ENCODE assay signal across 15 mouse cellular contexts in genomic region chr17:47889267-47889666, GRCm38 (mm10). TPM values are rescaled to one million over a fixed set of nuclear protein-coding genes. Genes with fewer than 3 reads are reported as not detected.
DNase-seq lines count a peak whose midpoint lies in the region; ATAC-seq and TF ChIP-seq lines count a peak whose summit lies in the region.
"Had no signal": no experiment of that assay in that cellular context is flagged by ENCODE, and none has a peak within 500 bp of the region (broad histone marks: within the 10 kb centered on the region; RNA-seq: fewer than 3 reads in every experiment).

No protein-coding gene starts in this region.

- H3K4me1 ChIP-seq in liver, embryonic 11.5 days (replicated peaks; ENCODE audit: control insufficient read depth, insufficient read depth, low read length), result peaks cover 44% of the 10 kb centered on the region
- H3K4me1 ChIP-seq in liver, embryonic 12.5 days, result peaks cover 42% of the 10 kb centered on the region
- peaks cover 43% of the 10 kb centered on the region for H3K4me1 ChIP-seq in embryonic facial prominence, embryonic 15.5 days
- peaks cover 11% of the 10 kb centered on the region for H3K4me1 ChIP-seq in midbrain, embryonic 16.5 days (ENCODE audit: control insufficient read depth, insufficient read depth, low read length)

- H3K27ac ChIP-seq in liver, embryonic 11.5 days (ENCODE audit: low read depth, low read length), result peak overlapping the region; percentile 41; the same call in 1 of the 2 replicates
- no peak overlapping the region for H3K27ac ChIP-seq in liver, embryonic 12.5 days
- 0 out of 2 replicates have a peak overlapping the region, but pooled peaks have one; percentile 83 for H3K27ac ChIP-seq in embryonic facial prominence, embryonic 15.5 days (replicated peaks)
- H3K27ac ChIP-seq in midbrain, embryonic 16.5 days (ENCODE audit: low read length), result no peak overlapping the region
- H3K27ac ChIP-seq: kidney, postnatal 0 days; limb, embryonic 13.5 days had no signal

- H3K27me3 ChIP-seq in liver, embryonic 11.5 days (replicated peaks; ENCODE audit: control insufficient read depth, insufficient read depth, low read length), result no peaks in the 10 kb centered on the region
- H3K27me3 ChIP-seq in liver, embryonic 12.5 days (replicated peaks), result no peaks in the 10 kb centered on the region
- no peaks in the 10 kb centered on the region for H3K27me3 ChIP-seq in embryonic facial prominence, embryonic 15.5 days
- no peaks in the 10 kb centered on the region for H3K27me3 ChIP-seq in midbrain, embryonic 16.5 days (ENCODE audit: control insufficient read depth, insufficient read depth, low read depth, low read length)
- H3K27me3 ChIP-seq: CH12.LX; heart, embryonic 12.5 days; limb, embryonic 13.5 days had no signal

- TF ChIP-seq CTCF in brain, embryonic 14.5 days (IDR thresholded peaks at IDR 0.05; ENCODE audit: borderline replicate concordance, extremely low read depth, insufficient read depth, insufficient read length), result no peak

- H3K9ac ChIP-seq in liver, embryonic 11.5 days (ENCODE audit: low read depth, low read length), result no peak overlapping the region
- no peak overlapping the region for H3K9ac ChIP-seq in liver, embryonic 12.5 days
- H3K9ac ChIP-seq in embryonic facial prominence, embryonic 15.5 days, result no peak overlapping the region
- no peak overlapping the region for H3K9ac ChIP-seq in midbrain, embryonic 16.5 days (ENCODE audit: low read depth, low read length)
- H3K9ac ChIP-seq: heart, embryonic 12.5 days; limb, embryonic 13.5 days had no signal

- DNase-seq in liver, embryonic 11.5 days (ENCODE audit: low spot score), result no peak
- peak; percentile 57 for DNase-seq in brain, embryonic 14.5 days (ENCODE audit: low read depth)
- no peak for DNase-seq in gastrocnemius, postnatal 25 days
- DNase-seq in left cerebral cortex, postnatal 10 days (ENCODE audit: extremely low spot score in 1 of 2, low spot score in 2 of 2), result no peak
- DNase-seq: adrenal gland, adult 8-10 months; cerebellum, postnatal 14 days; spleen, adult 18-20 months; thymus, adult 18-20 months had no signal

- H3K4me3 ChIP-seq in liver, embryonic 11.5 days (ENCODE audit: low read depth, low read length), result no peak overlapping the region
- H3K4me3 ChIP-seq in liver, embryonic 12.5 days, result no peak overlapping the region
- no peak overlapping the region for H3K4me3 ChIP-seq in embryonic facial prominence, embryonic 15.5 days (replicated peaks)
- no peak overlapping the region for H3K4me3 ChIP-seq in midbrain, embryonic 16.5 days (ENCODE audit: low read depth, low read length)
- H3K4me3 ChIP-seq: heart, embryonic 12.5 days; limb, embryonic 13.5 days had no signal

- 72% methylated on average over 19 of the region's 19 CpGs for WGBS in liver, embryonic 11.5 days
- 72% methylated on average over 19 of the region's 19 CpGs for WGBS in liver, embryonic 12.5 days (ENCODE audit: insufficient replicate concordance)
- 49% methylated on average over 19 of the region's 19 CpGs for whole genome bisulfite sequencing in embryonic facial prominence, embryonic 15.5 days
- 19% methylated on average over 19 of the region's 19 CpGs for WGBS in midbrain, embryonic 16.5 days

- no peak overlapping the region for H3K4me2 ChIP-seq in liver, embryonic 11.5 days
- no peak overlapping the region for H3K4me2 ChIP-seq in liver, embryonic 12.5 days
- H3K4me2 ChIP-seq in embryonic facial prominence, embryonic 15.5 days (replicated peaks), result no peak overlapping the region
- H3K4me2 ChIP-seq in midbrain, embryonic 16.5 days (ENCODE audit: low read length), result no peak overlapping the region
- H3K4me2 ChIP-seq: heart, embryonic 12.5 days; limb, embryonic 13.5 days had no signal

- H3K9me3 ChIP-seq in liver, embryonic 11.5 days (ENCODE audit: control insufficient read depth, low read length), result no peaks in the 10 kb centered on the region
- no peaks in the 10 kb centered on the region for H3K9me3 ChIP-seq in liver, embryonic 12.5 days (replicated peaks)
- no peaks in the 10 kb centered on the region for H3K9me3 ChIP-seq in embryonic facial prominence, embryonic 15.5 days (replicated peaks)
- H3K9me3 ChIP-seq in midbrain, embryonic 16.5 days (replicated peaks; ENCODE audit: control insufficient read depth, low read length, poor library complexity, severe bottlenecking), result no peaks in the 10 kb centered on the region
- H3K9me3 ChIP-seq: heart, embryonic 12.5 days; limb, embryonic 13.5 days had no signal

- peaks cover 9% of the 10 kb centered on the region; the same call in 1 of the 2 replicates for H3K36me3 ChIP-seq in liver, embryonic 11.5 days (ENCODE audit: control insufficient read depth, insufficient read depth, low read length)
- H3K36me3 ChIP-seq in liver, embryonic 12.5 days, result peaks cover 26% of the 10 kb centered on the region
- peaks cover 7% of the 10 kb centered on the region; the same call in 1 of the 2 replicates for H3K36me3 ChIP-seq in embryonic facial prominence, embryonic 15.5 days
- H3K36me3 ChIP-seq in midbrain, embryonic 16.5 days (ENCODE audit: control insufficient read depth, insufficient read depth, low read length), result no peaks in the 10 kb centered on the region

- intact Hi-C loops in left cerebral cortex, postnatal 10 days (cut with DNase I), result no loop called here

- TF ChIP-seq POLR2A in brain, embryonic 14.5 days (IDR thresholded peaks at IDR 0.05; ENCODE audit: borderline replicate concordance, extremely low read depth, insufficient read depth, insufficient read length, poor library complexity, severe bottlenecking), result no peak

- ATAC-seq in liver, embryonic 11.5 days (replicated peaks; ENCODE audit: low FRiP score), result no peak
- no peak for ATAC-seq in liver, embryonic 12.5 days
- ATAC-seq in embryonic facial prominence, embryonic 15.5 days (ENCODE audit: insufficient number of reproducible peaks, low FRiP score, low TSS enrichment, low read depth), result no peak
- 0 out of 2 replicates have a peak, but pooled peaks have one; percentile 7 for ATAC-seq in midbrain, embryonic 16.5 days

RNA-seq across cellular contexts. Expression of gene Foxp4, which starts 35.2 kb away (rescaled TPM):
- polyA plus RNA-seq in liver, embryonic 11.5 days (2014; fragmentation: Nextera tagmentation; extraction: Ambion mirVana), result 21.3 and 21.6 TPM in 2 replicates
- 13.7 and 13.9 TPM in 2 replicates for polyA plus RNA-seq in liver, embryonic 12.5 days (2016; fragmentation: Nextera tagmentation; extraction: Ambion mirVana)
- 93.8 and 94.9 TPM in 2 replicates for polyA plus RNA-seq in brain, embryonic 14.5 days (2012; rRNA removed)
- polyA plus RNA-seq in embryonic facial prominence, embryonic 15.5 days (2015; fragmentation: Nextera tagmentation; extraction: Ambion mirVana), result 17.0 and 19.3 TPM in 2 replicates
- polyA plus RNA-seq in midbrain, embryonic 16.5 days (2015; fragmentation: Nextera tagmentation; extraction: Ambion mirVana), result 35.8 and 38.8 TPM in 2 replicates
- 1 to 10 TPM; 6.4 to 7.6 TPM for total RNA-seq in gastrocnemius, postnatal 25 days (2021)
- 10 to 100 TPM; 52.3 to 53.9 TPM for total RNA-seq in left cerebral cortex, postnatal 10 days (2021)

RNA-seq across cellular contexts. Expression of gene Mdfi, which starts 54.8 kb away (rescaled TPM):
- 15.9 and 16.3 TPM in 2 replicates for polyA plus RNA-seq in liver, embryonic 11.5 days (2014; fragmentation: Nextera tagmentation; extraction: Ambion mirVana)
- polyA plus RNA-seq in liver, embryonic 12.5 days (2016; fragmentation: Nextera tagmentation; extraction: Ambion mirVana), result 2.8 and 3.5 TPM in 2 replicates
- 35.8 and 37.8 TPM in 2 replicates for polyA plus RNA-seq in brain, embryonic 14.5 days (2012; rRNA removed)
- polyA plus RNA-seq in embryonic facial prominence, embryonic 15.5 days (2015; fragmentation: Nextera tagmentation; extraction: Ambion mirVana), result 21.2 and 25.3 TPM in 2 replicates
- polyA plus RNA-seq in midbrain, embryonic 16.5 days (2015; fragmentation: Nextera tagmentation; extraction: Ambion mirVana), result 2.4 and 2.9 TPM in 2 replicates
- total RNA-seq in gastrocnemius, postnatal 25 days (2021), result 1 to 10 TPM; 1.0 to 1.1 TPM
- total RNA-seq in left cerebral cortex, postnatal 10 days (2021), result 1 to 10 TPM; 1.5 to 1.7 TPM

Comparison
In these comparisons a context has a peak if more than half of its experiments do, and no peak if none do; other contexts are left out.
1. H3K27ac ChIP-seq: peak in liver, embryonic 11.5 days (single experiment) and embryonic facial prominence, embryonic 15.5 days (single experiment); none in liver, embryonic 12.5 days (single experiment) and midbrain, embryonic 16.5 days (single experiment).